Mouse (Mus musculus): ENCODE data around the gene Gm10160.

DNA sequence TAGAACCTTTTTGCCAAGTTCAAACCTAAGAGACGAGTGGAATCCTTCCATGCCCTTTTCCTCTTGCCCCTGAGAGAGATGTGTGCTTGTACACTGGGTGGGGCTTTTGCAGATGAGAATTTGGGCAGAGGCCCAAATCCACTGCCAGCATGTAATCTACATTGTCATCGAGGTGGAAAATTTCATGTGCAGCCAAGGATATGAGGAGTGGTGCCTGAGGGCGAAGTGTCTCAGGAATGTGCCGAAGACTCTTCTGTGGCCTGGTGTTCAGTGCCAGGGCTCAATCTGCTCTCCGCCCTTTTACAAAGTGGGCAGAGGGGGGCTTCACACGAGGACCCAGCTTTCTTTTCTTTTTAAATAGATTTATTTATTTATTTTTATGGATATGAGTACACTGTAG lies 19.0 kb upstream of the Gm10160 start:
- TF ChIP-seq POLR2A (IDR thresholded peaks at IDR 0.05; ENCODE audit: insufficient read depth, low read depth, low read length) (no peak), CTCF (IDR thresholded peaks at IDR 0.05) (no peak)
